Mouse (Mus musculus) layer of hippocampus, adult 2 months (tissue): ENCODE results near the gene Rasal1. TPM values are rescaled to one million over a fixed set of nuclear protein-coding genes. Genes with fewer than 3 reads are reported as not detected.

Experiments used
- DNase-seq, 2 experiments: peaks; one replicate each; pipeline ENCODE4 v3.0.0; 2022; ENCODE audit warnings: low spot score in 2 of 2
- H3K27ac ChIP-seq: fragments of 200-600 bp; 2 replicates; pipeline ENCODE4 v1.8.1; 2022
- H3K4me3 ChIP-seq: fragments of 200-600 bp; 2 replicates; pipeline ENCODE4 v1.8.1; 2022; ENCODE audit warnings: mild to moderate bottlenecking
- CTCF ChIP-seq: fragments of 200-600 bp; conservative IDR thresholded peaks from 2 replicates; pipeline ENCODE4 v1.8.1; 2022; ENCODE audit warnings: antibody characterized with exemption, mild to moderate bottlenecking, moderate library complexity
- long read RNA-seq, 2 experiments: library from polyadenylated mRNA; stranded (forward); transcript quantifications; one replicate each; pipeline ENCODE4 v2.0.0; 2021; ENCODE audit warnings: borderline mapping rate in 2 of 2
- total RNA-seq, 2 experiments: library from RNA; stranded (reverse); gene quantifications; 2 replicates each; pipeline ENCODE4 v1.2.3; 2021

The Rasal1 gene
- 10 to 100 TPM; 91.9 to 96.6 TPM for total RNA-seq
- long read RNA-seq, experiment 1, transcript Rasal1-205 (21 exons, 3,251 nt): major isoform, 43 of 130 reads
- long read RNA-seq, experiment 1, partial matches to known transcripts: 52 of 130 reads
- long read RNA-seq, experiment 1, other reads (novel, unspliced or antisense): 33 of 130 reads
- long read RNA-seq, experiment 2, transcript Rasal1-205 (21 exons, 3,251 nt): major isoform, 57 of 152 reads
- long read RNA-seq, experiment 2, partial matches to known transcripts: 23 of 152 reads
- long read RNA-seq, experiment 2, other reads (novel, unspliced or antisense): 72 of 152 reads

GRCm38 (mm10) chr5:120648569-120649373 lies at the start of gene Rasal1:
Gene Rasal1, plus strand, starts transcription at chr5:120648812.
- Histone ChIP-seq H3K4me3 (peak within 1 kb of the TSS; percentile 71), H3K27ac (peak within 1 kb of the TSS; percentile 86)
- TF ChIP-seq CTCF: peak; percentile 73
- DNase-seq: peak; percentile 81 to 90

GRCm38 (mm10) chr5:120599625-120600024 lies 49.0 kb upstream of the Rasal1 start:
- TF ChIP-seq CTCF: no peak
- Histone ChIP-seq H3K4me3 (no peak overlapping the region), H3K27ac (no peak overlapping the region)
- DNase-seq: no peak

- no peak for DNase-seq
- H3K27ac ChIP-seq: no peak overlapping the region
- no peak overlapping the region for H3K4me3 ChIP-seq
- TF ChIP-seq CTCF: peak; percentile 72
Measured at GRCm38 (mm10) chr5:120600946-120601668, 47.5 kb upstream of the Rasal1 start.

- H3K27ac ChIP-seq: no peak overlapping the region
- H3K4me3 ChIP-seq: no peak overlapping the region
- no peak for TF ChIP-seq CTCF
- DNase-seq: no peak
Measured at GRCm38 (mm10) chr5:120602210-120602609, 46.4 kb upstream of the Rasal1 start.

GRCm38 (mm10) chr5:120603515-120603914 lies 45.1 kb upstream of the Rasal1 start:
- no peak overlapping the region for H3K4me3 ChIP-seq
- no peak for DNase-seq
- no peak for TF ChIP-seq CTCF

GRCm38 (mm10) chr5:120604839-120605238 lies 43.8 kb upstream of the Rasal1 start:
- no peak overlapping the region for H3K27ac ChIP-seq
- TF ChIP-seq CTCF: peak; percentile 75
- peak; percentile 75 to 88 for DNase-seq
- peak overlapping the region; percentile 51 for H3K4me3 ChIP-seq

More at GRCm38 (mm10) chr5:120603515-120603914, 45.1 kb upstream of the Rasal1 start:
- H3K27ac ChIP-seq: no peak overlapping the region

- no peak for TF ChIP-seq CTCF
- Histone ChIP-seq H3K4me3 (peak overlapping the region; percentile 51), H3K27ac (peak overlapping the region; percentile 72)
- DNase-seq: no peak
Measured at GRCm38 (mm10) chr5:120605241-120605661, 43.4 kb upstream of the Rasal1 start.

- peak; percentile 90 to 96 for DNase-seq
- TF ChIP-seq CTCF: peak; percentile 94
- H3K4me3 ChIP-seq: no peak overlapping the region
- no peak overlapping the region for H3K27ac ChIP-seq
Measured at GRCm38 (mm10) chr5:120605688-120606087, 42.9 kb upstream of the Rasal1 start.

- Histone ChIP-seq H3K27ac (no peak overlapping the region), H3K4me3 (no peak overlapping the region)
- TF ChIP-seq CTCF: no peak
- DNase-seq: no peak
Measured at GRCm38 (mm10) chr5:120606590-120607200, 41.9 kb upstream of the Rasal1 start.

- H3K4me3 ChIP-seq: no peak overlapping the region
- H3K27ac ChIP-seq: no peak overlapping the region
- no peak for TF ChIP-seq CTCF
- no peak for DNase-seq
Measured at GRCm38 (mm10) chr5:120607335-120607734, 41.3 kb upstream of the Rasal1 start.

GRCm38 (mm10) chr5:120609246-120609775 lies 39.3 kb upstream of the Rasal1 start:
- TF ChIP-seq CTCF: no peak
- no peak overlapping the region for H3K4me3 ChIP-seq
- no peak for DNase-seq
- no peak overlapping the region for H3K27ac ChIP-seq

GRCm38 (mm10) chr5:120610906-120611305 lies 37.7 kb upstream of the Rasal1 start:
- no peak for TF ChIP-seq CTCF
- Histone ChIP-seq H3K4me3 (peak overlapping the region; percentile 77), H3K27ac (no peak overlapping the region)
- no peak for DNase-seq
